Mouse (Mus musculus): ENCODE data around the gene Dusp13. TPM values are rescaled to one million over a fixed set of nuclear protein-coding genes. Genes with fewer than 3 reads are reported as not detected.

Dusp13 gene
- polyA plus RNA-seq, 1 experiment, result not detected

DNA sequence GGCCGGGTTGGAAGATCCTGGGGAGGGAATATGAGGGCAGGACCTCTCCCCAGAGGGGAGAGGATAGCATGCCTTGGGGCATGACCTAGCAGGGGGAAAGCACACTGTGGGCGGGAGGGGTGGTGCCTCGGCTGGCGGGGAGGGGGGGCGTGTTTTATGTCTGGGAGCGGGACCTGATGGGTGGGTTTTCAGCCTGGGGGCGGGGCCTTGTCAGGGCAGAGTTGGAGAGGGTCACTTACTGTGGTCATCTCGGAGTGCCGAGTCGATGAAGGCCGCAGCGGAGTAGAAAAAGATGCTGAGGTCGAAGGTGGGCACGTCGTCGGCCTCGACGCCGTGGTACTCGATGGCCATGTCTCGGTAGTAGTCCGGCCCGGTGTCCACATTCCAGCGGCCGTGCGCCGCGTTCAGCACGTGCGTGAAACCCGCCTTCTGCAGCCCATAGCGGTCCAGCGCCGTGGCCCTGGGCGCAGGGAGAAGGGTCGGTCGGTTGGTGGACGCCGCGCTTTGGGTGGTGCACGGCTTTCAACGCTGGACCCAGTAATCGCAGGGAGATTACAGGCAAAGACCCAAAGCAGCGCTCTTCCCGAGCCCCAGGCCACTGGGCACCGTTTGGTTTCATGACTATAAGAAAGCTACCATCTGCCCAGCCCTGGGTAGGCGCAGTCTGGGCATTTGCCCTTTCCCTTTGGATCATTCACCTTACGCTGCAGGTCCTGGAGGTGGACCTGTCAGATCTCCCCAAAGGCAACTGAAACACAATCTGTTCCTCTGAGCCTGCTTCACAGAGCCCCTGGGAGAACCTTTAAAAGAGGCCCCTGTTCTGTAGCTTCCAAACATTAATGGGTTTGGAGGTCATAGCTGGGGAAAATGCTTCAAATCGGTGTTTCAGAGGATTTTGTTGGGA, 64.4 kb downstream of the Dusp13 start:
- TF ChIP-seq GATA1 (IDR thresholded peaks at IDR 0.05; ENCODE audit: low read length), result no peak

DNA sequence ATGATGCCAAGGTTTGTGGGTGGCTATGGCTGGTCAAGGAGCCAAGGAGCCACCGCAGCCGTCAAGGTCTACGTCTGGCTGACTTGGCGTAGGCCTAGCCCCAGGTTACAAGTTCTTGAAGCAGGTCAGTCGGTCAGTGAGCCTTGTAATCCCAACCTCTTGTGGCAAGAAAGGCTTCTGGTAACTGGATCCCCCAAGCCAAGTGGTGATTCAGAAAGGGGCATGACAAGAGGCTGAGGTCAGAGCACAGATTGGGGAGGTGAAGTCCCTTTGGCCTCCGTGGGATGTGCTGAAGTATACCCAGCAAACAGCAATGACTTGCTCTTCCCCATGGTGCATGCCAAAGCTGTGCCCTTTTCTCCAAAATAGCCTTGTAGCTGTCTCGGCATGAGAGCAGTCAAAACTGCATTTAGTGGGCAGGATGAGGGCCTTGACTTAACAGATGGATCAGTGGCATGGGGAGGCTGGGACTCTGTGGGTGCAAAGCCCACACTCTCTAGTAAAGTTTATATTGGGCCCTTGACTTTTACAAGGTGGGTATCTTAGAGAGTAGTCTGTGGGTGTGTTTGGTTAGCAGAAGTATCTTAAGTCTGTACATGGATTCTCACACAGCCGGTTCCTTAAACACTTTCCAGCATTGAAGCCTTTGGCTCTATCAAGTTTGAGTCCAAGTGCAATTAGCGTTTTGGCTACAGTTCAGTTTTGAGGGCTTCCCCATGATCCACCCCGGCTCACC, 65.4 kb downstream of the Dusp13 start:
- TF ChIP-seq GATA1 (IDR thresholded peaks at IDR 0.05; ENCODE audit: low read length), result no peak

DNA sequence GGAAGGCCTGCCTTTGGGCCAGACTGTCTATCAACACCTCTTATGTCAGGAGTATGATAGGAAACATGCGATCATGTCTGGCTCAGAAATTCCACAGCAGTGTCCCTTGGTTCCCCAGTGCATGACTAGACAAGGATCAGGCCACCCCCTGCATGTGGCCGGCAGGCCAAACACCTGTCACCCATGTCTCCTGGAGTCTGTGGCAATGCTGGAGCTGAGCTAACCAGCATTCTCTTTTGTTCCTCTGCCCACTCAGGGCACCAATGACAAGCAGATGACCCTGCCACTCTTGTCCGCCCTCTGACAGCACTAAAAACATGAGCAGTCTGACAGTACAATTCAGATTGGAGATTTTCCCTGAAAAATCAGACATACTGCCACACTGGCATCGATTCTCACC, 67.1 kb downstream of the Dusp13 start:
- no peak for TF ChIP-seq GATA1 (IDR thresholded peaks at IDR 0.05; ENCODE audit: low read length)

Other genes starting within 250 kb of the Dusp13 start
- gene Dupd1, start 36.6 kb downstream of the Dusp13 start, polyA plus RNA-seq (2012), result not detected in 2 replicates
- gene Samd8, start 650 bp downstream of the Dusp13 start, polyA plus RNA-seq (2012), result 15.2 and 18.8 TPM in 2 replicates
- 578 and 731 TPM in 2 replicates for gene Vdac2, start 74.1 kb upstream of the Dusp13 start, polyA plus RNA-seq (2012)
- 86.5 and 98.7 TPM in 2 replicates for gene Comtd1, start 97.8 kb upstream of the Dusp13 start, polyA plus RNA-seq (2012)
- gene Zfp503, start 238.4 kb upstream of the Dusp13 start, polyA plus RNA-seq (2012), result not detected in 2 replicates

Measured in G1E-ER4 (cell line).